ENCODE assay signal across 8 mouse cellular contexts in genomic region chr6:97178491-97179366, GRCm38 (mm10). TPM values are rescaled to one million over a fixed set of nuclear protein-coding genes. Genes with fewer than 3 reads are reported as not detected.
DNase-seq lines count a peak whose midpoint lies in the region; ATAC-seq and TF ChIP-seq lines count a peak whose summit lies in the region.

TSS of gene Tmf1 (minus strand) at chr6:97179122.

- peak within 1 kb of the TSS; percentile 85 for H3K27ac ChIP-seq in forebrain, embryonic 15.5 days (replicated peaks)

- H3K4me1 ChIP-seq in forebrain, embryonic 15.5 days: peaks cover 29% of the 10 kb centered on the region
- H3K4me1 ChIP-seq in lung, adult 2 months (ENCODE audit: control insufficient read depth, insufficient read depth, low read length): peaks cover 13% of the 10 kb centered on the region

- peak; percentile 99 for ATAC-seq in forebrain, embryonic 15.5 days (replicated peaks)
- peak; percentile 97 for ATAC-seq in neutrophil, adult 5-6 weeks (ENCODE audit: extremely low read depth, insufficient number of reproducible peaks, low FRiP score, poor library complexity, severe bottlenecking)

- H3K9me3 ChIP-seq in forebrain, embryonic 15.5 days: no peaks in the 10 kb centered on the region

- peak; percentile 86 for TF ChIP-seq POLR2A in lung, adult 2 months (IDR thresholded peaks at IDR 0.05; ENCODE audit: borderline replicate concordance, extremely low read depth, low read depth, low read length)

- intact Hi-C loops in heart, postnatal 25 days (cut with DNase I): loop anchor here (2.0 kb wide), 1 partner anchor 30 kb away; the partner anchor contains the start of gene Eogt

- peaks cover 16% of the 10 kb centered on the region; the same call in 1 of the 2 replicates for H3K36me3 ChIP-seq in forebrain, embryonic 15.5 days

- no peak for TF ChIP-seq CTCF in lung, adult 2 months (IDR thresholded peaks at IDR 0.05; ENCODE audit: insufficient read depth, low read length)

- H3K4me3 ChIP-seq in forebrain, embryonic 15.5 days: peak within 1 kb of the TSS; percentile 95
- H3K4me3 ChIP-seq in lung, adult 2 months (replicated peaks; ENCODE audit: extremely low read depth, low read depth, low read length): peak within 1 kb of the TSS; percentile 93

- peak within 1 kb of the TSS; percentile 90 for H3K9ac ChIP-seq in forebrain, embryonic 15.5 days (replicated peaks)

- H3K4me2 ChIP-seq in forebrain, embryonic 15.5 days (replicated peaks): peak within 1 kb of the TSS; percentile 52

- DNase-seq in ES-CJ7 (ENCODE audit: low read depth, low spot score): peak; percentile 95
- DNase-seq in cerebellum, adult 11 months: peak; percentile 93
- peak; percentile 93 for DNase-seq in heart, postnatal 25 days (ENCODE audit: low spot score)
- peak; percentile 94 to 97 for DNase-seq in layer of hippocampus, adult 18-20 months (ENCODE audit: low spot score in 2 of 2)
- peak; percentile 90 for DNase-seq in lung, adult 2 months
- DNase-seq in thymus, adult 18-20 months: peak; percentile 94

- under 1% methylated on average over 80 of the region's 80 CpGs for WGBS in forebrain, embryonic 15.5 days
- WGBS in lung, adult 2 months: under 1% methylated on average over 80 of the region's 80 CpGs

- no peaks in the 10 kb centered on the region for H3K27me3 ChIP-seq in forebrain, embryonic 15.5 days

RNA-seq across cellular contexts. Expression of gene Tmf1, which starts in this region (rescaled TPM):
- polyA plus RNA-seq in forebrain, embryonic 15.5 days (2015; fragmentation: Nextera tagmentation; extraction: Ambion mirVana): 36.4 and 37.4 TPM in 2 replicates
- total RNA-seq in heart, postnatal 25 days (2021): 10 to 100 TPM; 33.3 to 36.4 TPM
- total RNA-seq in layer of hippocampus, adult 18-20 months (2021): 10 to 100 TPM; 48.4 to 52.3 TPM
- polyA plus RNA-seq in lung, adult 2 months (2012; rRNA removed): 3.1 and 3.8 TPM in 2 replicates
- total RNA-seq in neutrophil, adult 5-6 weeks (2017): 143 and 177 TPM in 2 replicates

Comparison
In these comparisons a context has a peak if more than half of its experiments do, and no peak if none do; other contexts are left out.
1. Peak in every context shown above with its lines: DNase-seq, ATAC-seq, H3K4me3 ChIP-seq and H3K27ac ChIP-seq.